Comparison of ENCODE assay signal across 9 mouse cellular contexts in the genomic region with DNA sequence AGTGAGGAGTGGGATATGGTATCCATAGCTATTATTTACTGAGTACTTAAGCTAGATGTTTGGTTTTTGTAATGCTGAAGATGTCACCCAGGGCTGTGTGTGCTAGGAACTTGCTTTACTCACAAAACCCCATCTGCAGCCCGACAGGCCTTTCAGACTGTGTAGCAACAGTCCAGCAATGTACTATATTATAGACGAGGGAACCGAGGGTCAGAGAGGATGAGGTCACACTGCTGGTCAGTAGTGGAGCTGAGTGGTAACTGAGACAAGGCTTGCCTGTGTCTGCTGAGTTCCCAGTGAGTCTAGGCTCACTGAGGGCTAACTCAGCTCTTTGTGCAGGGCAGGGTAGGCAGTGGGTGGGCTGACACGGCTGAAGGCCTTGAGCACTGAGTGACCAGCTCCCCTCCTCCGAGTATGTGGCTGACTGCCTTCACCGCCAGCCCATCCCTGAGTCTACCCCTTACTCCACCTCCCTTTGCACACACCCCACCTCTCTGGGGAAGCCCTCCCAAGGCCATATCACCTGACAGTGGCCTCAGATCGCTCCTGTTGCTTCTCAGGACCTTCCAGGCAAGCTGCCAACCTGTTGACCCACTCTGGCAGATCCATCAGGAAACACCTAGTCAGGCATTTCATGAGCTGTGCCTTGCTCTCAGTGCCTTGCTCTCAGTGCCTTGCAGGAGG. TPM values are rescaled to one million over a fixed set of nuclear protein-coding genes. Genes with fewer than 3 reads are reported as not detected.
DNase-seq lines count a peak whose midpoint lies in the region; ATAC-seq and TF ChIP-seq lines count a peak whose summit lies in the region.
"Had no signal": no experiment of that assay in that cellular context is flagged by ENCODE, and none has a peak within 500 bp of the region (broad histone marks: within the 10 kb centered on the region; RNA-seq: fewer than 3 reads in every experiment).

No protein-coding gene starts in this region.

- ATAC-seq in embryonic facial prominence, embryonic 12.5 days (ENCODE audit: insufficient number of reproducible peaks, insufficient read depth, low FRiP score, low TSS enrichment) = no peak
- ATAC-seq in midbrain, embryonic 11.5 days (ENCODE audit: low FRiP score) = no peak
- peak; percentile 48; the same call in 1 of the 2 replicates for ATAC-seq in limb, embryonic 13.5 days (ENCODE audit: low FRiP score, low read depth)
- ATAC-seq: Patski had no signal

- no peaks in the 10 kb centered on the region for H3K27me3 ChIP-seq in embryonic facial prominence, embryonic 12.5 days
- H3K27me3 ChIP-seq in embryonic facial prominence, embryonic 10.5 days (replicated peaks; ENCODE audit: low read depth, poor library complexity, severe bottlenecking) = peaks cover 28% of the 10 kb centered on the region; the same call in 1 of the 2 replicates
- H3K27me3 ChIP-seq in midbrain, embryonic 11.5 days (ENCODE audit: control insufficient read depth, insufficient read depth, low read length) = no peaks in the 10 kb centered on the region
- peaks cover 47% of the 10 kb centered on the region for H3K27me3 ChIP-seq in midbrain, embryonic 10.5 days (ENCODE audit: low read depth, poor library complexity, severe bottlenecking)
- H3K27me3 ChIP-seq in limb, embryonic 13.5 days = peaks cover 3% of the 10 kb centered on the region; the same call in 1 of the 2 replicates

- H3K4me2 ChIP-seq in embryonic facial prominence, embryonic 12.5 days (replicated peaks) = no peak overlapping the region
- no peak overlapping the region for H3K4me2 ChIP-seq in midbrain, embryonic 11.5 days
- H3K4me2 ChIP-seq in limb, embryonic 13.5 days (replicated peaks) = no peak overlapping the region

- no peaks in the 10 kb centered on the region for H3K9me3 ChIP-seq in embryonic facial prominence, embryonic 12.5 days
- no peaks in the 10 kb centered on the region for H3K9me3 ChIP-seq in embryonic facial prominence, embryonic 10.5 days
- H3K9me3 ChIP-seq in midbrain, embryonic 11.5 days (ENCODE audit: control insufficient read depth, low read length) = no peaks in the 10 kb centered on the region
- H3K9me3 ChIP-seq in midbrain, embryonic 10.5 days (replicated peaks) = no peaks in the 10 kb centered on the region
- H3K9me3 ChIP-seq in limb, embryonic 13.5 days = no peaks in the 10 kb centered on the region

- no peak for DNase-seq in embryonic facial prominence, embryonic 10.5 days (ENCODE audit: low spot score)
- DNase-seq in midbrain, embryonic 11.5 days (ENCODE audit: low spot score, missing footprints) = peak; percentile 45
- no peak for DNase-seq in midbrain, embryonic 10.5 days (ENCODE audit: low spot score)
- DNase-seq in testis, postnatal 10 days (ENCODE audit: low spot score) = peak; percentile 64
- DNase-seq in gastrocnemius, adult 2 months = no peak
- DNase-seq in right cerebral cortex, postnatal 4 days = no peak

- TF ChIP-seq CTCF in gastrocnemius, adult 2 months (IDR thresholded peaks at IDR 0.05) = no peak

- 0 out of 2 replicates have a peak overlapping the region, but pooled peaks have one; percentile 20 for H3K27ac ChIP-seq in embryonic facial prominence, embryonic 12.5 days
- no peak overlapping the region for H3K27ac ChIP-seq in embryonic facial prominence, embryonic 10.5 days (replicated peaks)
- no peak overlapping the region for H3K27ac ChIP-seq in midbrain, embryonic 11.5 days (ENCODE audit: low read depth, low read length)
- H3K27ac ChIP-seq in midbrain, embryonic 10.5 days (replicated peaks) = no peak overlapping the region
- H3K27ac ChIP-seq in limb, embryonic 13.5 days = no peak overlapping the region
- H3K27ac ChIP-seq in gastrocnemius, adult 2 months = no peak overlapping the region

- intact Hi-C loops in gastrocnemius, adult 2 months (cut with DNase I) = no loop called here

- H3K4me1 ChIP-seq in embryonic facial prominence, embryonic 12.5 days = peaks cover 12% of the 10 kb centered on the region; the same call in 1 of the 2 replicates
- peaks cover 52% of the 10 kb centered on the region for H3K4me1 ChIP-seq in embryonic facial prominence, embryonic 10.5 days
- H3K4me1 ChIP-seq in midbrain, embryonic 11.5 days (ENCODE audit: control insufficient read depth, insufficient read depth, low read length) = peaks cover 12% of the 10 kb centered on the region
- peaks cover 47% of the 10 kb centered on the region for H3K4me1 ChIP-seq in midbrain, embryonic 10.5 days
- peaks cover 31% of the 10 kb centered on the region for H3K4me1 ChIP-seq in limb, embryonic 13.5 days

- H3K4me3 ChIP-seq in embryonic facial prominence, embryonic 12.5 days = no peak overlapping the region
- no peak overlapping the region for H3K4me3 ChIP-seq in embryonic facial prominence, embryonic 10.5 days
- H3K4me3 ChIP-seq in midbrain, embryonic 11.5 days (ENCODE audit: low read depth, low read length) = no peak overlapping the region
- no peak overlapping the region for H3K4me3 ChIP-seq in midbrain, embryonic 10.5 days
- no peak overlapping the region for H3K4me3 ChIP-seq in limb, embryonic 13.5 days
- no peak overlapping the region for H3K4me3 ChIP-seq in gastrocnemius, adult 2 months

- H3K36me3 ChIP-seq in embryonic facial prominence, embryonic 12.5 days = no peaks in the 10 kb centered on the region
- H3K36me3 ChIP-seq in embryonic facial prominence, embryonic 10.5 days (replicated peaks) = no peaks in the 10 kb centered on the region
- H3K36me3 ChIP-seq in midbrain, embryonic 11.5 days (ENCODE audit: control insufficient read depth, insufficient read depth, low read length) = no peaks in the 10 kb centered on the region
- H3K36me3 ChIP-seq in midbrain, embryonic 10.5 days = no peaks in the 10 kb centered on the region
- H3K36me3 ChIP-seq in limb, embryonic 13.5 days = no peaks in the 10 kb centered on the region

- H3K9ac ChIP-seq in embryonic facial prominence, embryonic 12.5 days = no peak overlapping the region
- no peak overlapping the region for H3K9ac ChIP-seq in midbrain, embryonic 11.5 days (ENCODE audit: low read length)
- no peak overlapping the region for H3K9ac ChIP-seq in limb, embryonic 13.5 days

- 49% methylated on average over 7 of the region's 7 CpGs for WGBS in embryonic facial prominence, embryonic 12.5 days
- 56% methylated on average over 7 of the region's 7 CpGs for WGBS in embryonic facial prominence, embryonic 10.5 days
- WGBS in midbrain, embryonic 11.5 days = 53% methylated on average over 7 of the region's 7 CpGs
- 62% methylated on average over 7 of the region's 7 CpGs for WGBS in midbrain, embryonic 10.5 days
- 64% methylated on average over 7 of the region's 7 CpGs for WGBS in limb, embryonic 13.5 days

RNA-seq across cellular contexts. Expression of gene Fam83f, which starts 8.8 kb away (rescaled TPM):
- polyA plus RNA-seq in embryonic facial prominence, embryonic 12.5 days (2016; fragmentation: Nextera tagmentation; extraction: Ambion mirVana) = 2.6 and 3.0 TPM in 2 replicates
- polyA plus RNA-seq in embryonic facial prominence, embryonic 10.5 days (2016; fragmentation: Nextera tagmentation; extraction: Ambion mirVana) = 3.6 and 4.8 TPM in 2 replicates
- 0.12 and 0.16 TPM in 2 replicates for polyA plus RNA-seq in midbrain, embryonic 11.5 days (2014; fragmentation: Nextera tagmentation; extraction: Ambion mirVana)
- polyA plus RNA-seq in midbrain, embryonic 10.5 days (2016; fragmentation: Nextera tagmentation; extraction: Ambion mirVana) = 0.26 and 0.64 TPM in 2 replicates
- polyA plus RNA-seq in limb, embryonic 13.5 days (2015; fragmentation: Nextera tagmentation; extraction: Ambion mirVana) = 1.5 and 1.6 TPM in 2 replicates
- total RNA-seq in gastrocnemius, adult 2 months (2021) = under 1 TPM in 1 of 2 experiments, not detected in 1; 0.10 TPM
- polyA plus RNA-seq: Patski had no signal

RNA-seq across cellular contexts. Expression of gene Tnrc6b, which starts 30.6 kb away (rescaled TPM):
- polyA plus RNA-seq in embryonic facial prominence, embryonic 12.5 days (2016; fragmentation: Nextera tagmentation; extraction: Ambion mirVana) = 37.7 and 40.8 TPM in 2 replicates
- polyA plus RNA-seq in embryonic facial prominence, embryonic 10.5 days (2016; fragmentation: Nextera tagmentation; extraction: Ambion mirVana) = 44.2 and 46.9 TPM in 2 replicates
- polyA plus RNA-seq in midbrain, embryonic 11.5 days (2014; fragmentation: Nextera tagmentation; extraction: Ambion mirVana) = 14.7 and 17.0 TPM in 2 replicates
- 43.5 and 54.7 TPM in 2 replicates for polyA plus RNA-seq in midbrain, embryonic 10.5 days (2016; fragmentation: Nextera tagmentation; extraction: Ambion mirVana)
- polyA plus RNA-seq in limb, embryonic 13.5 days (2015; fragmentation: Nextera tagmentation; extraction: Ambion mirVana) = 31.9 and 34.7 TPM in 2 replicates
- total RNA-seq in gastrocnemius, adult 2 months (2021) = 10 to 100 TPM; 48.5 to 55.6 TPM

Comparison
In these comparisons a context has a peak if more than half of its experiments do, and no peak if none do; other contexts are left out.
1. DNase-seq: peak in midbrain, embryonic 11.5 days (single experiment) and testis, postnatal 10 days (single experiment); none in embryonic facial prominence, embryonic 10.5 days (single experiment), midbrain, embryonic 10.5 days (single experiment), gastrocnemius, adult 2 months (single experiment) and right cerebral cortex, postnatal 4 days (single experiment).